Mouse (Mus musculus): ENCODE measurements around the gene Frrs1.
"Not testable (repeated sequence)": the region's sequence is repeated elsewhere in the genome, so short reads cannot be mapped to it uniquely, and the experiment has no call there.

- TF ChIP-seq POLR2A (IDR thresholded peaks at IDR 0.05; ENCODE audit: insufficient read depth, low read depth, low read length); CTCF (IDR thresholded peaks at IDR 0.05): not testable (repeated sequence)
These were observed 48.9 kb upstream of the Frrs1 start for GRCm38 (mm10) chr3:116810351-116810750.
